Mouse (Mus musculus): Measurements from ENCODE around the gene Bag5.

DNA sequence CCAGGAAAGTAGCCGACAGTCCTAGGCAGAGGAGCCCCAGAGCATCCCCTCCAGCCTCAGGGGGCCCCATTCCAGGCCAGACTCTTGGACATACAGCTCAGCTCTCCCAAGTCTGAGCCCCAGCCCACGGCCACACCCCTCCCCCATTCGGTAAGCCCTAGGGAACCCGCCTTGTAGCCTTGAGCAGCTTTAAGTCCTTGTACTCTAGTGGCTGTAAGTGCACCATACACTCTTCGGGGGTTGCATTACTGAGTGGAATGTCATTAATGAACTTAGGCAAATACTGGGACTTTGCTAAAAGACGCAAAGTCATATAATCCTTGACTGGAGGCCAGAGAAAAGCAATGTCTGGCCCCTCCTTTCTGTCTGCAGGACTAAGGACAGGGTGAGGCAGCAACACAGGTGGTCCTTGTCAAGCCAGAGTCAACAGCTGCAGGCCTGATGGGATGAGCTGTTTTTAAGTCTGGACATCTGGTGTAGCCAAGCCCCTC lies 48.9 kb downstream of the Bag5 start:
- no peak for TF ChIP-seq CTCF (IDR thresholded peaks at IDR 0.05; ENCODE audit: low read depth, low read length)
- TF ChIP-seq POLR2A (IDR thresholded peaks at IDR 0.05; ENCODE audit: extremely low read depth, insufficient read depth, low read length), result no peak
